Mouse (Mus musculus): Measurements from ENCODE around the gene Olfr1504.
"Not testable (repeated sequence)": the region's sequence is repeated elsewhere in the genome, so short reads cannot be mapped to it uniquely, and the experiment has no call there.

Gene Olfr1504

GRCm38 (mm10) chr19:13897828-13898227 is at the start of gene Olfr1504:
Gene Olfr1504, minus strand, starts transcription at chr19:13897928.
- no peak for DNase-seq (ENCODE audit: low spot score in 2 of 2)

- DNase-seq (ENCODE audit: low spot score in 2 of 2), result no peak
Observed at GRCm38 (mm10) chr19:13913230-13913629, 15.5 kb upstream of the Olfr1504 start, which contains the start of gene Olfr1505. Gene Olfr1505, plus strand, starts transcription at chr19:13913530.

GRCm38 (mm10) chr19:13861495-13861894 is 36.2 kb downstream of the Olfr1504 start, which contains the start of gene Olfr1502:
Gene Olfr1502, plus strand, starts transcription at chr19:13861795.
- DNase-seq (ENCODE audit: low spot score in 2 of 2), result no peak

GRCm38 (mm10) chr19:13850592-13850991 is 47.1 kb downstream of the Olfr1504 start, which contains the start of gene Olfr1501:
Gene Olfr1501, minus strand, starts transcription at chr19:13850692.
- not testable (repeated sequence) for DNase-seq (ENCODE audit: low spot score in 2 of 2)

Measured in cerebellum, postnatal 4 days (tissue).